Mouse (Mus musculus) G1E-ER4 (cell line): Measurements from ENCODE around the gene Ppp1r14c. TPM values are rescaled to one million over a fixed set of nuclear protein-coding genes. Genes with fewer than 3 reads are reported as not detected.

Experiments
- GATA1 ChIP-seq: IDR thresholded peaks from one replicate; pipeline ENCODE4 v1.8.0; 2012; ENCODE audit warnings: low read length, inconsistent platforms
- polyA plus RNA-seq: library from polyadenylated mRNA; stranded (reverse); fragments of >175 nt; gene quantifications from 2 replicates; pipeline ENCODE4 v1.2.3, GENCODE M21; 2012

Gene Ppp1r14c
- not detected in 2 replicates for polyA plus RNA-seq

- no peak for TF ChIP-seq GATA1
These were observed at the start of gene Ppp1r14c for GRCm38 (mm10) chr10:3366036-3366869. Gene Ppp1r14c, plus strand, starts transcription at chr10:3366057.

GRCm38 (mm10) chr10:3321406-3321805 is 44.5 kb upstream of the Ppp1r14c start:
- TF ChIP-seq GATA1: no peak

GRCm38 (mm10) chr10:3325447-3325846 is 40.4 kb upstream of the Ppp1r14c start:
- TF ChIP-seq GATA1: no peak

GRCm38 (mm10) chr10:3332880-3333279 is 33.0 kb upstream of the Ppp1r14c start:
- no peak for TF ChIP-seq GATA1

GRCm38 (mm10) chr10:3334570-3334969 is 31.3 kb upstream of the Ppp1r14c start:
- TF ChIP-seq GATA1: no peak

GRCm38 (mm10) chr10:3336729-3337329 is 29.0 kb upstream of the Ppp1r14c start:
- no peak for TF ChIP-seq GATA1

- no peak for TF ChIP-seq GATA1
These were observed 28.4 kb upstream of the Ppp1r14c start for GRCm38 (mm10) chr10:3337330-3337901.

GRCm38 (mm10) chr10:3345706-3346105 is 20.2 kb upstream of the Ppp1r14c start:
- no peak for TF ChIP-seq GATA1

GRCm38 (mm10) chr10:3359531-3359930 is 6.3 kb upstream of the Ppp1r14c start:
- no peak for TF ChIP-seq GATA1

GRCm38 (mm10) chr10:3365671-3366035 is 204 bp upstream of the Ppp1r14c start:
- TF ChIP-seq GATA1: no peak

- no peak for TF ChIP-seq GATA1
These were observed 1.1 kb downstream of the Ppp1r14c start for GRCm38 (mm10) chr10:3366870-3367431.

- TF ChIP-seq GATA1: no peak
These were observed 1.6 kb downstream of the Ppp1r14c start for GRCm38 (mm10) chr10:3367440-3367839.

- TF ChIP-seq GATA1: no peak
These were observed 17.3 kb downstream of the Ppp1r14c start for GRCm38 (mm10) chr10:3383176-3383575.

GRCm38 (mm10) chr10:3392251-3392650 is 26.4 kb downstream of the Ppp1r14c start:
- TF ChIP-seq GATA1: no peak

- no peak for TF ChIP-seq GATA1
These were observed 27.7 kb downstream of the Ppp1r14c start for GRCm38 (mm10) chr10:3393548-3393947.

GRCm38 (mm10) chr10:3394193-3394592 is 28.3 kb downstream of the Ppp1r14c start:
- no peak for TF ChIP-seq GATA1
